In the genomic region with DNA sequence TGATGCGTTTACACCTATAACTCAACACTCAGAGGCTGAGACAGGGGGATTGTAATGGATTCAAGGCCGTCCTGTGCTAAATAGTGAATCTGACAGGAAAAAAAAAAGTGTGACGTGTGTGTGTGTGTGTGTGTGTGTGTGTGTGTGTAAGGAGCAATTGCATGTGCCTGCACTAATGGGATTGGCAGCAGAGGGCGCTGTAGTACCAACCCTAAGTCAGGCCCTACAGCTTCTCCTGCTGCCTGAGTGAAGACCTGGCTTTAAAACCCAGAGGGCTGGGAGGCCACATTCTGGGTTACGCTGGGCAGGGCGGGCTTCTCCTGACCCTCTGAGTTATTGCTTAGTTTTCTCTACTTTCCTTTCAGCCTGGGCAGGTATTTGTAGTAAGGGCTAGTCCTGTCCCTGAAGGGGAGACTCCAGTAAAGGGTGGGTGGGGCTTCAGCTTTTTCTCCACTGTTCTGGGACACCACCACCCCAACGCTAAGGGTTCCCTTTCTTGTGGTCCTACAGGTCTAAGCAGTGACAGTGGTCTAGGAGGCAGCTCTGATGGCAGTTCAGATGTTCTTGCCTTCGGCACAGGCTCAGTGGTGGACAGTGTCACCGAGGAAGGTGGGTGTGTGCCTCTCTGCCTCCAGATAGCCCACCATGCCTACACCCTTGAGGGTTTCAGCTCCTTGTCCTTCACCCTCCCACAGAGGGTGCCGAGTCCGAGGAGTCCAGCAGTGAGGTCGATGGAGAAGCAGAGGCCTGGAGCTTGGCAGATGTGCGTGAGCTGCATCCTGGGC, we compare ENCODE assay signal across 8 mouse cellular contexts. TPM values are rescaled to one million over a fixed set of nuclear protein-coding genes. Genes with fewer than 3 reads are reported as not detected.
DNase-seq lines count a peak whose midpoint lies in the region; ATAC-seq lines count a peak whose summit lies in the region.

No protein-coding gene starts in this region.

- H3K9me3 ChIP-seq in heart, embryonic 10.5 days: no peaks in the 10 kb centered on the region

- no peaks in the 10 kb centered on the region for H3K4me1 ChIP-seq in heart, embryonic 10.5 days

- H3K4me3 ChIP-seq in heart, embryonic 10.5 days: no peak overlapping the region

- peaks cover 68% of the 10 kb centered on the region for H3K36me3 ChIP-seq in heart, embryonic 10.5 days

- no peaks in the 10 kb centered on the region for H3K27me3 ChIP-seq in heart, embryonic 10.5 days (ENCODE audit: insufficient read depth, poor library complexity, severe bottlenecking)

- WGBS in heart, embryonic 10.5 days: 83% methylated on average over 13 of the region's 13 CpGs

- no peak overlapping the region for H3K27ac ChIP-seq in heart, embryonic 10.5 days

- DNase-seq in heart, adult 8-10 months (ENCODE audit: low spot score): peak; percentile 0
- DNase-seq in heart, embryonic 10.5 days (ENCODE audit: low spot score): no peak
- DNase-seq in thymus, postnatal 10 days (ENCODE audit: low spot score in 2 of 2): peak; percentile 2 to 7
- no peak for DNase-seq in thymus, postnatal 25 days
- DNase-seq in cerebellum, adult 9-11 months: peak; percentile 11
- peak; percentile 6 to 14 for DNase-seq in layer of hippocampus, adult 8-10 months (ENCODE audit: low spot score in 2 of 2)
- peak; percentile 63 for DNase-seq in right cerebral cortex, postnatal 4 days

- no peak for ATAC-seq in erythroid progenitor cell, adult 5-6 weeks (replicated peaks; ENCODE audit: low FRiP score, poor library complexity, severe bottlenecking)

RNA-seq across cellular contexts. Expression of a gene that starts 12.9 kb away (rescaled TPM):
- total RNA-seq in heart, adult 8-10 months (2022): 10 to 100 TPM in 2 of 4 experiments, 1 to 10 TPM in 2; 9.5 to 13.8 (median 10.9) TPM
- polyA plus RNA-seq in heart, embryonic 10.5 days (2016; fragmentation: Nextera tagmentation; extraction: Ambion mirVana): 12.3 and 13.3 TPM in 2 replicates
- 100 to 1,000 TPM; 116 to 124 (median 120) TPM for total RNA-seq in layer of hippocampus, adult 8-10 months (2022)
- total RNA-seq in erythroid progenitor cell, adult 5-6 weeks (2015; ENCODE audit: low replicate concordance): 30.2 and 49.0 TPM in 2 replicates
- 31.5 and 42.0 TPM in 2 replicates for total RNA-seq in erythroid progenitor cell, adult 5-6 weeks (2017; ENCODE audit: low replicate concordance)

RNA-seq across cellular contexts. Expression of a gene that starts 12.9 kb away (rescaled TPM):
- total RNA-seq in heart, adult 8-10 months (2022): 10 to 100 TPM in 3 of 4 experiments, 1 to 10 TPM in 1; 9.6 to 11.9 (median 10.9) TPM
- 43.8 and 43.9 TPM in 2 replicates for polyA plus RNA-seq in heart, embryonic 10.5 days (2016; fragmentation: Nextera tagmentation; extraction: Ambion mirVana)
- total RNA-seq in layer of hippocampus, adult 8-10 months (2022): 10 to 100 TPM; 54.8 to 64.2 (median 57.7) TPM
- 2.2 and 5.4 TPM in 2 replicates for total RNA-seq in erythroid progenitor cell, adult 5-6 weeks (2015; ENCODE audit: low replicate concordance)
- 4.6 and 9.8 TPM in 2 replicates for total RNA-seq in erythroid progenitor cell, adult 5-6 weeks (2017; ENCODE audit: low replicate concordance)

RNA-seq across cellular contexts. Expression of a gene that starts 35.2 kb away (rescaled TPM):
- total RNA-seq in heart, adult 8-10 months (2022): 10 to 100 TPM; 13.9 to 14.5 (median 14.1) TPM
- 52.1 and 73.9 TPM in 2 replicates for polyA plus RNA-seq in heart, embryonic 10.5 days (2016; fragmentation: Nextera tagmentation; extraction: Ambion mirVana)
- total RNA-seq in layer of hippocampus, adult 8-10 months (2022): 10 to 100 TPM; 30.5 to 40.2 (median 35.9) TPM
- 14.7 and 28.8 TPM in 2 replicates for total RNA-seq in erythroid progenitor cell, adult 5-6 weeks (2015; ENCODE audit: low replicate concordance)
- 7.9 and 33.2 TPM in 2 replicates for total RNA-seq in erythroid progenitor cell, adult 5-6 weeks (2017; ENCODE audit: low replicate concordance)

RNA-seq across cellular contexts. Expression of a gene that starts 35.3 kb away (rescaled TPM):
- total RNA-seq in heart, adult 8-10 months (2022): 1 to 10 TPM; 7.3 to 9.9 (median 8.6) TPM
- 14.0 and 16.2 TPM in 2 replicates for polyA plus RNA-seq in heart, embryonic 10.5 days (2016; fragmentation: Nextera tagmentation; extraction: Ambion mirVana)
- total RNA-seq in layer of hippocampus, adult 8-10 months (2022): 10 to 100 TPM; 27.8 to 41.9 (median 29.5) TPM
- 3.4 and 9.4 TPM in 2 replicates for total RNA-seq in erythroid progenitor cell, adult 5-6 weeks (2015; ENCODE audit: low replicate concordance)
- 5.6 and 12.6 TPM in 2 replicates for total RNA-seq in erythroid progenitor cell, adult 5-6 weeks (2017; ENCODE audit: low replicate concordance)

RNA-seq across cellular contexts. Expression of a gene that starts 39.1 kb away (rescaled TPM):
- 10 to 100 TPM; 46.5 to 51.6 (median 49.3) TPM for total RNA-seq in heart, adult 8-10 months (2022)
- polyA plus RNA-seq in heart, embryonic 10.5 days (2016; fragmentation: Nextera tagmentation; extraction: Ambion mirVana): 97.2 and 135 TPM in 2 replicates
- 10 to 100 TPM; 58.5 to 69.0 (median 66.3) TPM for total RNA-seq in layer of hippocampus, adult 8-10 months (2022)
- total RNA-seq in erythroid progenitor cell, adult 5-6 weeks (2015; ENCODE audit: low replicate concordance): 19.1 and 47.8 TPM in 2 replicates
- 53.7 and 91.5 TPM in 2 replicates for total RNA-seq in erythroid progenitor cell, adult 5-6 weeks (2017; ENCODE audit: low replicate concordance)

Comparison
In these comparisons a context has a peak if more than half of its experiments do, and no peak if none do; other contexts are left out.
1. DNase-seq: peak in heart, adult 8-10 months (single experiment), thymus, postnatal 10 days (2 of 2), cerebellum, adult 9-11 months (single experiment), layer of hippocampus, adult 8-10 months (2 of 2) and right cerebral cortex, postnatal 4 days (single experiment); none in heart, embryonic 10.5 days (single experiment) and thymus, postnatal 25 days (single experiment).
2. RNA of a gene that starts 12.9 kb away (total RNA-seq): 54.8 to 64.2 TPM in layer of hippocampus, adult 8-10 months; 9.6 to 11.9 TPM in heart, adult 8-10 months and 2.2 to 9.8 TPM in erythroid progenitor cell, adult 5-6 weeks; every median in the first group is over 4 times any median in the second.